Mouse (Mus musculus) midbrain, embryonic 15.5 days (tissue): Measurements from ENCODE around the gene Ankrd28. TPM values are rescaled to one million over a fixed set of nuclear protein-coding genes. Genes with fewer than 3 reads are reported as not detected.

Experiments
- ATAC-seq: fragments of 200-750 bp; cut with Nextera tagmentation; replicated peaks from 2 replicates; pipeline ENCODE4 v1.8.0; 2017; ENCODE audit warnings: moderate TSS enrichment
- H3K27ac ChIP-seq: fragments of 300-500 bp; sonication (generic); 2 replicates; pipeline ENCODE4 v1.5.1; 2015; ENCODE audit warnings: mild to moderate bottlenecking, inconsistent platforms
- H3K27me3 ChIP-seq: fragments of 300-500 bp; sonication (generic); replicated peaks from 2 replicates; pipeline ENCODE4 v1.6.1; 2015; ENCODE audit warnings: inconsistent platforms
- H3K36me3 ChIP-seq: fragments of 300-500 bp; sonication (generic); replicated peaks from 2 replicates; pipeline ENCODE4 v1.6.1; 2015; ENCODE audit warnings: inconsistent platforms
- H3K4me1 ChIP-seq: fragments of 300-500 bp; sonication (generic); 2 replicates; pipeline ENCODE4 v1.6.1; 2015; ENCODE audit warnings: inconsistent platforms
- H3K4me2 ChIP-seq: fragments of 300-500 bp; sonication (generic); 2 replicates; pipeline ENCODE4 v1.6.1; 2015; ENCODE audit warnings: inconsistent platforms, mild to moderate bottlenecking, moderate library complexity
- H3K4me3 ChIP-seq: fragments of 300-500 bp; sonication (generic); 2 replicates; pipeline ENCODE4 v1.5.1; 2015; ENCODE audit warnings: mild to moderate bottlenecking, inconsistent platforms
- H3K9ac ChIP-seq: fragments of 300-500 bp; sonication (generic); 2 replicates; pipeline ENCODE4 v1.6.1; 2015; ENCODE audit warnings: mild to moderate bottlenecking, inconsistent platforms
- H3K9me3 ChIP-seq: fragments of 300-500 bp; sonication (generic); 2 replicates; pipeline ENCODE4 v1.6.1; 2016; ENCODE audit warnings: inconsistent platforms
- WGBS: fragments of 180-500 bp; shearing (Covaris S2); methylation state at CpG from one replicate; pipeline ENCODE4 v1.1.7; 2015; ENCODE audit warnings: mixed read lengths; 5-methylcytosine and 5-hydroxymethylcytosine counted together
- polyA plus RNA-seq: library from polyadenylated mRNA; unstranded; fragments of >200 nt; fragmentation: Nextera tagmentation; extraction: Ambion mirVana; gene quantifications from 2 replicates; pipeline ENCODE4 v1.2.1, GENCODE M21; 2015

Gene Ankrd28
- polyA plus RNA-seq, 1 experiment from 2014 or later, result 10.3 TPM

GRCm38 (mm10) chr14:31748239-31748873, 82.1 kb downstream of the Ankrd28 start:
- no peak overlapping the region for H3K27ac ChIP-seq
- 82% methylated on average over 6 of the region's 6 CpGs for WGBS
- ATAC-seq, result no peak
- no peaks in the 10 kb centered on the region for H3K9me3 ChIP-seq
- H3K36me3 ChIP-seq, result 0 out of 2 replicates have a peak, but pooled peaks cover 8% of the 10 kb centered on the region
- H3K4me1 ChIP-seq, result no peaks in the 10 kb centered on the region
- H3K4me2 ChIP-seq, result no peak overlapping the region
- no peak overlapping the region for H3K4me3 ChIP-seq
- H3K27me3 ChIP-seq, result no peaks in the 10 kb centered on the region
- no peak overlapping the region for H3K9ac ChIP-seq

- no peaks in the 10 kb centered on the region for H3K4me1 ChIP-seq
- no peak for ATAC-seq
- 92% methylated on average over 3 of the region's 3 CpGs for WGBS
Measured at GRCm38 (mm10) chr14:31742523-31742922, 87.9 kb downstream of the Ankrd28 start.

GRCm38 (mm10) chr14:31734811-31735210, 95.6 kb downstream of the Ankrd28 start:
- H3K4me1 ChIP-seq, result no peaks in the 10 kb centered on the region
- no peak overlapping the region for H3K27ac ChIP-seq
- no peaks in the 10 kb centered on the region for H3K27me3 ChIP-seq
- 88% methylated on average over 2 of the region's 2 CpGs for WGBS
- 0 out of 2 replicates have a peak, but pooled peaks cover 5% of the 10 kb centered on the region for H3K36me3 ChIP-seq
- no peak overlapping the region for H3K4me2 ChIP-seq
- H3K9me3 ChIP-seq, result no peaks in the 10 kb centered on the region
- H3K9ac ChIP-seq, result no peak overlapping the region
- H3K4me3 ChIP-seq, result no peak overlapping the region
- ATAC-seq, result no peak

More at GRCm38 (mm10) chr14:31742523-31742922, 87.9 kb downstream of the Ankrd28 start:
- no peak overlapping the region for H3K9ac ChIP-seq
- no peaks in the 10 kb centered on the region for H3K9me3 ChIP-seq
- peaks cover 11% of the 10 kb centered on the region; the same call in 1 of the 2 replicates for H3K36me3 ChIP-seq
- H3K4me3 ChIP-seq, result no peak overlapping the region
- no peaks in the 10 kb centered on the region for H3K27me3 ChIP-seq
- H3K4me2 ChIP-seq, result no peak overlapping the region
- H3K27ac ChIP-seq, result no peak overlapping the region

- Histone ChIP-seq H3K36me3 (peaks cover 11% of the 10 kb centered on the region; the same call in 1 of the 2 replicates), H3K27me3 (no peaks in the 10 kb centered on the region)
- 95% methylated on average over 3 of the region's 3 CpGs for WGBS
Measured at GRCm38 (mm10) chr14:31727522-31727921, 102.9 kb downstream of the Ankrd28 start.

GRCm38 (mm10) chr14:31722746-31723145, 107.7 kb downstream of the Ankrd28 start:
- Histone ChIP-seq H3K36me3 (peaks cover 36% of the 10 kb centered on the region; the same call in 1 of the 2 replicates), H3K27me3 (no peaks in the 10 kb centered on the region), H3K9ac (no peak overlapping the region), H3K4me2 (no peak overlapping the region), H3K4me1 (no peaks in the 10 kb centered on the region), H3K4me3 (no peak overlapping the region), H3K27ac (no peak overlapping the region), H3K9me3 (no peaks in the 10 kb centered on the region)
- ATAC-seq, result no peak
- 83% methylated on average over 1 of the region's 1 CpGs for WGBS

More at GRCm38 (mm10) chr14:31727522-31727921, 102.9 kb downstream of the Ankrd28 start:
- Histone ChIP-seq H3K9me3 (no peaks in the 10 kb centered on the region), H3K4me3 (no peak overlapping the region), H3K9ac (no peak overlapping the region), H3K27ac (no peak overlapping the region), H3K4me2 (no peak overlapping the region), H3K4me1 (no peaks in the 10 kb centered on the region)
- ATAC-seq, result no peak

GRCm38 (mm10) chr14:31721256-31721655, 109.2 kb downstream of the Ankrd28 start:
- Histone ChIP-seq H3K9me3 (no peaks in the 10 kb centered on the region), H3K36me3 (peaks cover 33% of the 10 kb centered on the region; the same call in 1 of the 2 replicates), H3K27me3 (no peaks in the 10 kb centered on the region), H3K27ac (no peak overlapping the region), H3K4me1 (no peaks in the 10 kb centered on the region), H3K4me3 (no peak overlapping the region), H3K4me2 (no peak overlapping the region), H3K9ac (no peak overlapping the region)
- no peak for ATAC-seq
- WGBS, result 86% methylated on average over 3 of the region's 3 CpGs

- H3K36me3 ChIP-seq, result peaks cover 35% of the 10 kb centered on the region; the same call in 1 of the 2 replicates
Measured at GRCm38 (mm10) chr14:31718332-31718731, 112.1 kb downstream of the Ankrd28 start.

GRCm38 (mm10) chr14:31717360-31717759, 113.1 kb downstream of the Ankrd28 start:
- no peak overlapping the region for H3K4me3 ChIP-seq
- no peak overlapping the region for H3K27ac ChIP-seq
- 96% methylated on average over 5 of the region's 5 CpGs for WGBS
- no peak overlapping the region for H3K4me2 ChIP-seq
- H3K9ac ChIP-seq, result no peak overlapping the region
- no peaks in the 10 kb centered on the region for H3K9me3 ChIP-seq
- peaks cover 35% of the 10 kb centered on the region; the same call in 1 of the 2 replicates for H3K36me3 ChIP-seq
- H3K27me3 ChIP-seq, result no peaks in the 10 kb centered on the region
- H3K4me1 ChIP-seq, result no peaks in the 10 kb centered on the region
- ATAC-seq, result no peak

More at GRCm38 (mm10) chr14:31718332-31718731, 112.1 kb downstream of the Ankrd28 start:
- Histone ChIP-seq H3K9me3 (no peaks in the 10 kb centered on the region), H3K4me1 (no peaks in the 10 kb centered on the region), H3K27ac (no peak overlapping the region), H3K27me3 (no peaks in the 10 kb centered on the region), H3K4me3 (no peak overlapping the region), H3K4me2 (no peak overlapping the region), H3K9ac (no peak overlapping the region)
- no peak for ATAC-seq
- WGBS, result 88% methylated on average over 2 of the region's 2 CpGs

GRCm38 (mm10) chr14:31715669-31716068, 114.8 kb downstream of the Ankrd28 start:
- no peak for ATAC-seq
- no peak overlapping the region for H3K9ac ChIP-seq
- no peak overlapping the region for H3K27ac ChIP-seq
- no peaks in the 10 kb centered on the region for H3K27me3 ChIP-seq
- no peaks in the 10 kb centered on the region for H3K4me1 ChIP-seq
- H3K4me2 ChIP-seq, result no peak overlapping the region
- H3K4me3 ChIP-seq, result no peak overlapping the region
- H3K36me3 ChIP-seq, result peaks cover 28% of the 10 kb centered on the region; the same call in 1 of the 2 replicates
- no peaks in the 10 kb centered on the region for H3K9me3 ChIP-seq

GRCm38 (mm10) chr14:31709343-31709742, 121.1 kb downstream of the Ankrd28 start:
- Histone ChIP-seq H3K27me3 (no peaks in the 10 kb centered on the region), H3K4me2 (no peak overlapping the region), H3K9me3 (no peaks in the 10 kb centered on the region), H3K4me3 (no peak overlapping the region), H3K27ac (no peak overlapping the region), H3K9ac (no peak overlapping the region), H3K36me3 (peaks cover 22% of the 10 kb centered on the region), H3K4me1 (no peaks in the 10 kb centered on the region)
- ATAC-seq, result no peak
- 90% methylated on average over 1 of the region's 1 CpGs for WGBS

- Histone ChIP-seq H3K4me2 (no peak overlapping the region), H3K27me3 (no peaks in the 10 kb centered on the region), H3K4me3 (no peak overlapping the region), H3K9ac (no peak overlapping the region), H3K36me3 (peaks cover 36% of the 10 kb centered on the region), H3K27ac (no peak overlapping the region), H3K4me1 (no peaks in the 10 kb centered on the region), H3K9me3 (no peaks in the 10 kb centered on the region)
- no peak for ATAC-seq
- WGBS, result 90% methylated on average over 2 of the region's 2 CpGs
Measured at GRCm38 (mm10) chr14:31700376-31700775, 130.1 kb downstream of the Ankrd28 start.

GRCm38 (mm10) chr14:31697755-31698154, 132.7 kb downstream of the Ankrd28 start:
- Histone ChIP-seq H3K4me1 (no peaks in the 10 kb centered on the region), H3K9ac (no peak overlapping the region), H3K4me2 (no peak overlapping the region), H3K27ac (no peak overlapping the region), H3K9me3 (no peaks in the 10 kb centered on the region), H3K36me3 (peaks cover 24% of the 10 kb centered on the region), H3K27me3 (no peaks in the 10 kb centered on the region), H3K4me3 (no peak overlapping the region)
- 92% methylated on average over 4 of the region's 4 CpGs for WGBS
- ATAC-seq, result no peak

- Histone ChIP-seq H3K9ac (no peak overlapping the region), H3K4me2 (no peak overlapping the region)
Measured at GRCm38 (mm10) chr14:31697346-31697745, 133.1 kb downstream of the Ankrd28 start.

More at GRCm38 (mm10) chr14:31697346-31697745, 133.1 kb downstream of the Ankrd28 start:
- WGBS, result 97% methylated on average over 3 of the region's 3 CpGs
- H3K9me3 ChIP-seq, result no peaks in the 10 kb centered on the region
- no peaks in the 10 kb centered on the region for H3K4me1 ChIP-seq
- H3K4me3 ChIP-seq, result no peak overlapping the region
- peaks cover 24% of the 10 kb centered on the region for H3K36me3 ChIP-seq
- no peaks in the 10 kb centered on the region for H3K27me3 ChIP-seq
- no peak for ATAC-seq
- H3K27ac ChIP-seq, result no peak overlapping the region
